Mouse (Mus musculus) thymus, postnatal 10 days (tissue): ENCODE results near the gene Samd9l.
A peak's percentile ranks its signal among the peaks of the same experiment; 100 is the strongest.
"Not testable (repeated sequence)": the region's sequence is repeated elsewhere in the genome, so short reads cannot be mapped to it uniquely, and the experiment has no call there.

ENCODE experiments used
- DNase-seq, 2 experiments: peaks; one replicate each; pipeline ENCODE4 v3.0.0; 2021; ENCODE audit warnings: low spot score in 2 of 2

Samd9l gene

GRCm38 (mm10) chr6:3399340-3400068 is at the start of gene Samd9l:
Samd9l (minus strand) TSS chr6:3399572.
- peak; percentile 69 to 86 for DNase-seq

- DNase-seq = peak; percentile 35 to 62
These were observed 48.0 kb upstream of the Samd9l start for GRCm38 (mm10) chr6:3447404-3447803.

- DNase-seq = no peak
These were observed 44.5 kb upstream of the Samd9l start for GRCm38 (mm10) chr6:3443905-3444304.

DNA sequence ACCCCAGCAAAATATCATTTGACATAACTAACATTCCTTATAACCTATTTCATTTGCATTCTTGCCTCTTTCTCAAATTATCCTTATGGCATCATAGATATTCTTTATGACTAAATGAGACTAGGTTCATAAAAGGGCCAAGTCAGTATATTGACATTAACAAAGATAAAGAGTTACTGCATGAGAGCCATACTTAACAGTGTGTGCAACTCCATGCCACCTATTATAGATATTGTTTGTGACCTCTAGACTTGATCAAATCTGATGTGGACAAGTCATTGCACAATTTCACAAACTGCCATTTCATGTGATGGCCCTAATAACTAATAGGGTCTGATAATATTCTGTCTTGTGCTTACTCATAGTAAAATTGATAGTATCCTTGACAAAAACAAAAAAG is 36.7 kb upstream of the Samd9l start:
- no peak for DNase-seq

DNA sequence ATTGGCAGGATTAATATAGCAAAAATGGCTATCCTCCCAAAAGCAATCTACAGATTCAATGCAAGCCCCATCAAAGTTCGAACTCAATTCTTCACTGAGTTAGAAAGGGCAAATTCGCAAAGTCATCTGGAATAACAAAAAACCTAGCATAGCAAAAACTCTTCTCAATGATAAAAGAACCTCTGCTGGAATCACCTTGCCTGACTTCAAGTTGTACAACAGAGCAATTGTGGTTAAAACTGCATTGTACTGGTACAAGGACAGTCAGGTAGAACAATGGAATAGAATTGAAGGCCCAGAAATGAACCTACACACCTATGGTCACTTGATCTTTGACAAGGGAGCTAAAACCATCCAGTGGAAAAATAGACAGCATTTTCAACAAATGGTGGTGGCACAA is 31.6 kb upstream of the Samd9l start:
- DNase-seq = not testable (repeated sequence)

GRCm38 (mm10) chr6:3427047-3427446 is 27.7 kb upstream of the Samd9l start:
- no peak for DNase-seq

DNA sequence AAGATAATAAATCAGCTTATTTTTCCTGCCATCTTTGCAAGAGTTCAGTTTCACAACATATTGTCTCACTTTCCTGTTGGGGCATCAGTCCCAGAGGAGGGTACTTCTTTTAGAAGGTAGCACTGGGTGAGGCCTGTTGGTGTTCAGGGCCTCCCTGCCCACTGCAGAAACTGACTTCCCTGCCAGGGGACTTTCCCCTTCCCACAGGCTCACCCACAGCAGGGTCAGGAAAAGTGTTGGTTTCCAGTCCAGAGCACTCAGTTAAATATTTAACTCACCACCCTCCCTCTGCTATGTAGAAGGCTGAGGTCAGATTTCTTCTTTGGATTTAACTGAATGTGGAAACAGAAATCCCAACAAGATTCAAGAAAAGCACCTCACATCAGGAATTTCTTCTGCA is 26.0 kb upstream of the Samd9l start:
- not testable (repeated sequence) for DNase-seq

GRCm38 (mm10) chr6:3424613-3425277 is 25.4 kb upstream of the Samd9l start:
- not testable (repeated sequence) for DNase-seq

DNA sequence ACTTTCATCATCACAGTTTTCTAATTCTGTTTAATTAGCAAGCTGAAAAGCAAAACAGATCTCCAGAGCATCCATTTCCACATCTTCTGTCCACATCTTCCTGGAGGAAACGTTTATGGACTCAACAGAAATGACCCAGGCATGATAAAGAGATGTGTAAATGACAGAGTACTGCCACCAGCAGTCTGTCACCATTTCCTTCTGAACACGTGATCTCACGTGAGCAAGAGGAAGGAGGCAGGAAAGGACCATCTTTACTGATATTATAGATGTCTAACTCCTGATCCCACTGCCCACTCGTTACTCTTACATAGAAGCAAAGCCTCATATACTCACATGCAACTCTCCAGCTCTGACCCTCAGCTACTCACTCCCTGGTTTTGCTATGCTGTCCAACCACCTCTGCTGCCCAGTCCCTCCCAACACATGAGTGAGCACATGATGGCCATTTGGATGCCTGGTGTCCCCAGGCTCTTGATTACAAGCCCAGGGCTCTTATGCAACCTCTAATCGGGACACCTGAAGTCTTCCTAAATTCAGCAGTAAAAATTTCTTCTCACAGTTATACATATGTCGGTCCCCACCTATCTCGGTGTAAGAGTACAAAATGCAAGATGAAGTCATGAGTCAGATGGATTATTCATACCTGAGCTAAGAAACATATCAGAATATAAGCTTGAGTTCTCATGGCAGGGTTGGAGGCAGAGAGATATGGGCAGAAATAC is 2.0 kb downstream of the Samd9l start:
- DNase-seq = not testable (repeated sequence)

DNA sequence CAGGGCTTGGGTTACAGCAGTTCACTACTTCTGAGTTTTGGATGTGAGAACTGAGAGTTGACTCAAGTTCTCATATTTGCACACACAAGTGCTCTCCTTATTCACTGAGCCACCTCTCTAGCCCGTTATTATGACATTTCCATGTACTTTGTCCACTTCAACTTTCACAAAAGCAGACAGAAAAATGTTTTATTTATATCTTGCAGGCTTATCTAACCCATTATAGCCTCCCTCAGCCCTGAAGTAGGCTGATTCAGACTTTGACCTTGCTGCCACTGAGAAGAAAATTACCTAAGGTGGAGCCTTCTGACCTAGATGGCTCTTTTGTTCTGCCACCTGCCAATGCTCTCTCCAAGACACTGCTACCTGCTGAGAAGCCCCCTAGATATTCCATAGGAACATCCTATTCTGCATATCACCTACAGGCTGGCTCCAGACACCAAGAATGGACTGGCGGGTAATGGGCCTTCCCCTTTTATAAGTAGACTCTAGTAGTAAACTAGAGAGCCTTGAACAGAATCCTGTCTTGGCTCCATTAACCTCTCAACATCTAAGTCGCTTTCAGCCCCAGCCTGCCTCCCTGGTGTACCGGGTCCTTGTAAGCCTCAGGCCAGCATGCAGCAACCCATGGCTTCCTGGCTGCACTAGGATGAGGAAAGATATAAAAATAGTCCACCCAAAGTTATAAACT is 3.3 kb downstream of the Samd9l start:
- DNase-seq = not testable (repeated sequence)

DNA sequence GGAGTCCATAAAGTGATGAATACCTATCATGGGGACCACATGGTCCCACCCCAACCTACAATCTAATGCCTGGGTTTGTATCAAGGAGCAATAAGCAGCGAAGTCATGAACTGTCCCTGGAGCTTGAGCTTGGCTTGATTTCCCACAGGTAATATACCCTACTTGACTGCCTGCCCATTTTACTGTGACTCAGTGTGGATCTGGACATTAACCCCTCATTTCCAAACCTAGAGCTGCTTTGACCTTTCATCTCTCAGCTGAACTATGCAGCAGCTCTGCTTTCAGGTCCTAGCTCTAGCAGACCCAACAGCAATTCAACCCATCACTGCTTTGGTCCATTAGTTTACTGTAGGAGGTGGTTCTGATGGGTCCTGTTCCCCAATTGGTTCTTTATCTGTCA is 9.4 kb downstream of the Samd9l start:
- no peak for DNase-seq

GRCm38 (mm10) chr6:3386565-3386964 is 12.8 kb downstream of the Samd9l start:
- DNase-seq = no peak

GRCm38 (mm10) chr6:3384816-3385215 is 14.6 kb downstream of the Samd9l start:
- not testable (repeated sequence) for DNase-seq

DNA sequence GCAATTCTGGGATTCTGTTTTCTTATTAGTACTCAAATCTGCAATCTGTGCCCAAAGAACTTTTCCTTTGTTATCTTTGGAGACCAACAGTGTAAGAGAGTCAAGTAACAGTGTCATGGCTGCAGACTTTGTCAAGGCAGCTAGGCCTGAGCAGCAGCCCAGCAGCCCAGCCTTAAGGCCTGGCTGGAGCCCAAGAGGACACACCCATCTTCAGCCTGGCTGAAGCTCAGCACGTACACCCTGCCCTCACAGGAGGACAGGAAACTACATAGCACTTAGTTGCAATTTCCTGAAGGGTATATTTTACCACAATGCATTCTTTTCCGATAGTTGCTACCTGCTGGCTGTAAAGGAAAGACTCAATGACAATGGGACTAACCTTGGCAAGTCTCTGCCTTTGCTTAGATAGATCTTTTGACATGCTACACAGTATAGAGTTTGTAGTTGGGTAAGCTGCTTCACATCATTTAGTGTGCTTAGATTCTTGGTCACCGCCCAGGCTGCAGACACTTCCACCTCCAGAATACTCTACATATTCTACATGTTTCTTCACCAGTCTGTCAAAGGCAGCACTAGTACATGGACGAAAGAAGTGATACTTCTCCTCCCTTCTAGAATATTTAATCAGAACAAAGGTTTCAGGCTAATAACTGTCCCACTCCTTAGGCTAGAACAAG is 15.1 kb downstream of the Samd9l start:
- DNase-seq = not testable (repeated sequence)

GRCm38 (mm10) chr6:3379146-3379545 is 20.2 kb downstream of the Samd9l start:
- DNase-seq = no peak

GRCm38 (mm10) chr6:3376687-3377086 is 22.7 kb downstream of the Samd9l start:
- no peak for DNase-seq

- no peak for DNase-seq
These were observed 29.8 kb downstream of the Samd9l start for GRCm38 (mm10) chr6:3369527-3369926.

DNA sequence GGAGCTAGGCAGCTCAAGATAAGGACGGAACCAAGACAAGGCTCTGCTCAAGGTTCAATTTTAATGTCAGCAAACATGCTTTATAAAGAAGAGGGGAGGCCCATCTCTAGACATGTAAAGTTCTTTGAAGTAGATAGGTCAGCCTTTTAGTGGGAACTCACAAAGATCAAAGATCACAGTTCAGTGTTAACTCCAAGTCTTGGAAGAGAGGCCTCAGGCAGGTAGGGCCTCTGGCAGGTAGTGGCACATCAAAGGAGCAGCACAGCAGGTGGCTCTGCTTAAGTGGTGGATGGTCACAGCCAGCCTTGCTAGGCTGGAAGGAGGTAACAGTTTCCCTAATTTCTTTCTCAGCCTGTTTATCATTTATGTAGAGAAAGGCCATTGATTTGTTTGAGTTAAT is 33.8 kb downstream of the Samd9l start:
- DNase-seq = not testable (repeated sequence)

- DNase-seq = peak; percentile 28 to 42
These were observed 53.3 kb downstream of the Samd9l start for GRCm38 (mm10) chr6:3345924-3346597.

DNA sequence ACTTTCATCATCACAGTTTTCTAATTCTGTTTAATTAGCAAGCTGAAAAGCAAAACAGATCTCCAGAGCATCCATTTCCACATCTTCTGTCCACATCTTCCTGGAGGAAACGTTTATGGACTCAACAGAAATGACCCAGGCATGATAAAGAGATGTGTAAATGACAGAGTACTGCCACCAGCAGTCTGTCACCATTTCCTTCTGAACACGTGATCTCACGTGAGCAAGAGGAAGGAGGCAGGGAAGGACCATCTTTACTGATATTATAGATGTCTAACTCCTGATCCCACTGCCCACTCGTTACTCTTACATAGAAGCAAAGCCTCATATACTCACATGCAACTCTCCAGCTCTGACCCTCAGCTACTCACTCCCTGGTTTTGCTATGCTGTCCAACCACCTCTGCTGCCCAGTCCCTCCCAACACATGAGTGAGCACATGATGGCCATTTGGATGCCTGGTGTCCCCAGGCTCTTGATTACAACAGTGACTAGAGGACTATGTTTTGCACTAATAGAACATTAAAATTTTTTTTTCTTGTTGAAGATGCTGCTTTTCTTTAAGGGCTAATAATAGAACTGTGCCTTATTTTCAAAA is 54.2 kb downstream of the Samd9l start:
- DNase-seq = not testable (repeated sequence)
